Mouse (Mus musculus) left cerebral cortex, postnatal 25 days (tissue): ENCODE measurements around the gene Tln2. TPM values are rescaled to one million over a fixed set of nuclear protein-coding genes. Genes with fewer than 3 reads are reported as not detected.

ENCODE experiments used
- DNase-seq, 2 experiments: peaks; one replicate each; pipeline ENCODE4 v3.0.0; 2022; ENCODE audit warnings: low spot score in 2 of 2, mixed read lengths in 1 of 2
- intact Hi-C: fragments of 180-260 bp; cut with DNase I; formaldehyde crosslinking; loops from one replicate; pipeline ENCODE4 v1.15.1; 2025
- total RNA-seq, 2 experiments: library from RNA; stranded (reverse); gene quantifications; 2 replicates each; pipeline ENCODE4 v1.2.3; 2021

Gene Tln2
- total RNA-seq, 2 experiments from 2014 or later, result 105 to 106 TPM

DNA sequence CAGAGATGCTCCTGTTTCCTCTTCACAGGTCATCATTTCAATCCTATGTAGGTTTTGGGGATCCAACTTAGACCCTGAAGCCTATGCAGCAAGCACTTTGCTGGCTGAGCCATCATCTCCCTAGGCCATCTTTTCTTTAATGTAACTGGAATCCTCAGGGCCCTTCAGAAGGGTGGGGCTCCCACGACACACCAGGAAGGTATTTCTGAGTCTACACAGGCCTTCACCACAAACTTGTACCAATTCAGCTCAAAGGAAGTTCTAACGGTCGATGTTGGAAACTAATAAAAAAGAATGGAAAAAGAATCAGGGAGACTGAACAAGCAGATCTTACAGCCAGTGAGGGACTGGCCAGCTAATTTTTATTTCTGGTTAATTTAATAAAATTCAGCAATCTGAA lies 163.1 kb downstream of the Tln2 start:
- no peak for DNase-seq
- intact Hi-C loops, result no loop called here

DNA sequence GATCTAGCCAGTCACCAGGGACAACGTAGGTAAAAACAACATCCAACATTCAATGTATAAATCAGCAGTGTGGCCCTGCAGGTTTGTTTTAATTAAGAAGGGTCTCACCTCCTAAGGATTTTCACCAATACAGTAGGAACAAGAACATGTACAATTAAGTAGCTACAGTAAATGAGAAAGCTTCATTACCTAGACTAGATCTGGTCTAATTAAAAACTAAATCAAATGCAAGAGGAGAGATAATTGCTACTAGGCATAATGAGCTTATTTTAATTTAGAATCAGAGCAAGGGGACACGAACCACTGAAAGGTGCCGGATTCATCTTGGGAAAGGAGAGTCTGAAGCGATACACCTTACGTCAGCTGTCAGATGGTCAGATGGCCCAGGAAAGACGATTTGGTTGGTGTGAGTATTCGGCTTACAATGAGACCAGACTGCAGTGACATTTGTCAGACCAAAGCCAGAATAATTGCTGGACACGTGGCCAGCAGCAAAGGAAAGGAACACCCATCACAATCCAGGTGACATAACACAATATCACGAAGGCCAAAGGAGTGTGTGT lies 175.4 kb downstream of the Tln2 start:
- intact Hi-C loops, result no loop called here
- no peak for DNase-seq

DNA sequence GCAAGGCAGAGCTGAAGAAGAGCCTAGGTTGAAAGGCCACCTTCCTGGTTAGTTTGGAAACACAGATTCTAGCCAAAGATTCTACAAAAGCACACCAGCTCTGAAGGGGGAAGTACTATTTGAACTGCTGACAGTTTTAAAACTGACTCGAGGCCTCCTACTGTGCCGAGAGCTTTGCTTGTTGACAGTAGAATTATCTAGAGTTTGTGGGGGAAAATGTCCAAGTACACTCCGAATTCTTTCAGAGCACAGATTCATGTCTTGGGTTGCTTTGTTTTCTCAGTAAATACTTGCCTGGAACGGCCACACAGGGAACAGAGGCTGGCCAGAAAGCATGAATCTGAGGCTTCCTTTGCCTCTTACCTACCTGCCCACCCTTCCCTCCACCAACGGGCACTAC lies 179.4 kb downstream of the Tln2 start:
- DNase-seq, result peak in 1 of 2 experiments; percentile 31

DNA sequence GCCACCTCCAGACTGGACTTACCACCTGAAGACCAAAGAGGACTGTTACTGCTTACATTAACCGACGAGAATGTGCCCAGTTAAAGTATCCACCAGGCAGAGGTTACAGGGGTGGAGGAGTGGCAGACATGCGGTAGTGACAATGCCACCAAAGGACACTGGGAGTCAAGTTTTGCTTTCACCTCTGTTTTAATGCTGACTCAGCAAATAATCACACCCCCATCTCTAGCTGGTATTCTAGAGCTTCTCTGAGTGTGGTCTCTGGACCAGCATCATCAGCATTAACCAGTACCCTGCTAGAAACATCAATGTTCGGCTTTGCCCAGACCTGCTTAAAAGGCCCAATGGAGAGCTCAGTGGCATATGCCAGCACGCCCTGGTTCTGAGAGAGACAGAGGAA lies 180.7 kb downstream of the Tln2 start:
- intact Hi-C loops, result no loop called here
- DNase-seq, result no peak

More for the DNA sequence above, 179.4 kb downstream of the Tln2 start:
- intact Hi-C loops, result no loop called here

DNA sequence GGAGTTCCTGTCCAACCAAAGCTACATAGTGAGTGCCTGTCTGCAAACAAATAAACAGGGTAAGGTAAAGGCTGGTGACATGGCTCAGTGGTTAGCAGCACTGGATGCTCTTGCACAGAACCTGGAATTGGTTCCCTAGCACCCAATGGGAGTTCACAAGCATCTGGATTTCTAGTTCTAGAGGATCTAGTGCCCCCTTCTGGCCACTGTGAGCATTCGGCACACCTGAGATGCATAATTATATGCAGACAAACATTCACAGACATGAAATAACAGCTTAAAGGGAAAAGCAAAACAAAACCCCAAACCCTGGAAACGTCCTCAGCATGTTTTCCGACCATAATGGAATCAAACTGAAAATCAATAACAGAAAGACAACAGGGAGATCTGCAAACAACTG lies 191.4 kb downstream of the Tln2 start:
- intact Hi-C loops, result no loop called here
- DNase-seq, result no peak

DNA sequence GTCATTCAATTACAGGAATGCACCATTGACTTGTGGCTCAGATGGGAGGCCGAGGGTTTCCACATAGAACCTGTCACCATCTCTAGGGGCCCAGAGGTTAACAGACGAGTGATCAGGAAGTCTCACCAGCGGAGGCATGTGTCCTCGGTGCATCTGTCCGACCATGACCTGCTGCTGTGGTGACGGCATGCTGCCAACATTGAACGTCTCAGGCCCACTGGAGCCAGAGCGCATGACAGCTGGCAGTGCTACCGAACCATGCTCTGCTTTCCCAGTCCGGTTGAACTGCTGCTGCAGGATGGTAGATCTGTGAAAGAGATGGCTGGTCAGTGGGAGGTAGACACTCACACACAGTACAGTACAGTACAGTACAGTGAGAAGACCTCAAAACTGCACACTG lies 197.0 kb downstream of the Tln2 start:
- intact Hi-C loops, result no loop called here
- no peak for DNase-seq

DNA sequence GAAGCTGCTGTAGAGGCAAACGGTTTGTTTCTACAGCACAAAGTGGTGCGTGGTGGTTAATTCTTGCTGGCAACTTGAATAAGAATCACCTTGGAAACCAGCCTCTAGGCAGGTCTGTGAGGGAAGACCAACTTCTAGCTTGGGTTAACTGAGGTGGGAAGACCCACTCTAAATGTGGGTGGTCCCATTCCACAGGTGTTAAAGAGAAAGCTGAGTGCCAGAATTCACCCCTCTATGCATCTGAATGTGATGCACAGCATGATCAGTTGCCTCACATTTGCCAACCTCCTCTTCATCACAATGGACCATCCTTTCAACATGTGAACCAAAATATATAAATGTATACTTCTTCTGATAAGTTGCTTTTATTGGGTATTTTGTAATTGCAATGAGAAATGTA lies 197.4 kb downstream of the Tln2 start:
- intact Hi-C loops, result no loop called here
- DNase-seq, result no peak

DNA sequence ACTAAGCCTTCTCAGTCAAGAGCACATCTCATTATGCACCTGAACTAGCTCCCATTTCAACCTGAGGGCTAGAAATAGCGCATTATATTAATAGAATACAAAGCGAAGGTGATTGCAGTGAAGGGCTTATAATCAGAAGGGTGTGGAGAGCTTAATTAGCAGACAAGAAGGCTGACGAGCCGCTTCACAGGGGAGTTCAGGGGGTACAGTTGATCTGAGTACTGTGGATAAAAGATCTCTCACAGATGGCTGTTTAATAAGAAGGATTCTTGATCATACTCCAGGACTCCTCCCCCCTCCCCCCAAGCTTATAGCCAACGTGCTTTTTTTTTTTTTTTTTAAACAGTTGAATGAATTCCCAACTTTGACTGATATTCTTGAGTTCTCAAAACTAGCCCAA lies 198.0 kb downstream of the Tln2 start:
- DNase-seq, result no peak
- intact Hi-C loops, result no loop called here

DNA sequence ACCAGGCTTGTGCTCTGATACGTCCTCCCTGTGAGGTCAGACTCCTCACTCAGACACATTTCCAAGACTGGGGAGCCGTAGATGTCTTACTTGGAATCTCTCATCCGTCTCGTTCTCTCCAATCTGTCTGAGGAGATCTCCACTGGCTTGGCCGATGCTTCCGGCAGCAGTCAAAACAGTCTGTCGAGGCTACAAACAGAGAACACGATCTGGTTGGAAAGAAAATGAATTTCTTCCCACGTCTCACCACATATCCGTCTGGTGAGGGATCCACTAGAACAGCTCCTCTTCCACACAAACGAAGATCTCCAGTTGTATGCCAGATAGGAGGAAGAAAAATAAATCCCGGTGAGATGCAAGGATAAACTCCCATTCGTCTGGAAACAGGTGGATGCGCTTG lies 205.1 kb downstream of the Tln2 start:
- intact Hi-C loops, result no loop called here
- DNase-seq, result peak in 1 of 2 experiments; percentile 56

DNA sequence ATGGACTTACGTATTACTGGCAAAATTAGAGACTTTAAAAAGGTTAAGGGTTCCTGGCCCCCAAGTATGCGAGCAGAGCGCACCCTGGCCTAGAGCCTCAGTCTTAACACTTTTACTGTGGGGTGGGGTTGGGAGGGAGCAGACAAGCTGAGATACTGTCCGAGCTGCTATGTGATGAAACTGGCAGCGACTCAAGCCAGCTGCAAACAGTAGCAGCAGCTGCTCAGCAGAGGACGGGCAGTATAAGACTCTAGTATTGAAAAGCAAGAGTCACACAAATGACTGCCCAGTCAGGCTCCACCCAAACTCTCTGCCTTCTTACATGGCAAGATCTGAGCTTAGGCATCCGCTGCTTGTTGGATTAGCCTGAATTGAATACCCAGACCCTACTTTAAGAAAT lies 206.1 kb downstream of the Tln2 start:
- DNase-seq, result peak in 1 of 2 experiments; percentile 9
- intact Hi-C loops, result no loop called here

DNA sequence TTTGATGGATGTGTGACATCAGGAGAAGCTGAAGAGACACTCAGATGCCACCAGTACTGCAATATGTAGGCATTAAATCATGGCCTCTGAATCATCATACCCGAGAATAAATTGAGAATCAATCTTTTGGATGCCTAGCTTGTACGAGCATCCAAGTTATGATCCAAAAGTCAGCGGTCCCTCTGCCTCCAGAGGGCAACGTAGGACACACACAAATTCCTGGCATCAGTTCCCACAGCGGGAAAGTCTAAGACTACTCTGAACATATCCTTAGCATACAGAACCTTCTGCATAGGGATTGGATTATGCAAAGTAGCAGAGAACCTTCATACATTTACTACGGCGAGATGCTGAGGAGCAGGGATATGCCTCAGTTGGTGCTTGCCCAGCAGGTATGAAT lies 210.5 kb downstream of the Tln2 start:
- DNase-seq, result no peak

DNA sequence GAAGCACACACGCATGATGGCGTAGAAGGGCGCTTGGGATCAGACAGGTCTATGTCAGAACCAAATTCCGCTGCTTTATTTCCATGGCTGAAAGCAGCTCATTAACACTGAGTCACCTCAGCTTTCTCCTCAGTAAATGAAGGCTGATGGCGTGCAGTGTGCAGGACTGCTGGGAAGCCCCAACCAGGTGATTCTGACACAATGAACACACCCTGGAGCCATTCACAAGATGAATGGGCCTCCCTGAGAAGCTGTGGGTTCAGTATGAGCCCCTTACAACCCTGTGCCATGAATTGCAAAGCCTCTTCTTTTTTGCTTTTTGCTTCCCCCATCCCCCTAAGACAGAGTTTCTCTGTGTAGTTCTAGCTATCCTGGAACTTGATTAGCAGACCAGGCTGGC lies 212.3 kb downstream of the Tln2 start:
- intact Hi-C loops, result no loop called here
- no peak for DNase-seq

More for the DNA sequence above, 210.5 kb downstream of the Tln2 start:
- intact Hi-C loops, result no loop called here

DNA sequence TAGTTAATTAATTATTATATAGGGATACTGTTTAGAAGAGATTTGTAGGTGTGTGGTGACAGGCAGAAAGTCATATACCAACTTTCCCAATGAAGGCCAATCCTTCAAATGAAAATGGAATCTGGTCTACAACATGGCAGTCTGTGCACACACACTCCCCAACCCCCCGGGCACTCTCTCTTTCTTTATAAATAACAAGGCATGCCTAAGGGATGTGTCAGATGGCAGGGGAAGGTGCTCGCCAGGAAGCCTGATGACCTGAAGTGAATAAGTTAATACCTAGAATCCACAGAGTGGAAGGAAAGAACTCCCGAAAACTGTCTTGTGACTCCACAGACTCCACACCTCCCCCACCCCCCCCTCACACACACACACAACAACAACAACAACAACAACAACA lies 228.2 kb downstream of the Tln2 start:
- no peak for DNase-seq
- intact Hi-C loops, result no loop called here

DNA sequence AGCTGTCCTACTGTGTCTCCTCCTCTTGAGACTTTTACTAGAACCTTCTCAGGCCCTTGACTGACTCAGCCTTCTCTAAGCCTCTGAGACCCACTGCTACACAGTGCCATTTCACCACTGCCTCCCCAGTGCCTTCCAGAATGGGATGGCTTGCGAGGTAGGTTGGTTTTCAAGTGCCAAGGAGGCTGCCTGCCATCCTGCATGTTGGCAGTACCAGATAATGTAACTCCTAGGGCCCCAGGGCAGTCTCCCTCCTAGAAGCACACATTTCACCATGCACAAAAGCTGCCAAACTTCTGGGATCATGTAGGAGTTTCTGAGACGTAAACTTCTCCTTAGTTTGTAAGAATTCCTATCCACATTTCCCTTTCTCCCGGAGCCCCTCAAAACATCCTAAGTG lies 231.1 kb downstream of the Tln2 start:
- DNase-seq, result no peak
- intact Hi-C loops, result no loop called here

DNA sequence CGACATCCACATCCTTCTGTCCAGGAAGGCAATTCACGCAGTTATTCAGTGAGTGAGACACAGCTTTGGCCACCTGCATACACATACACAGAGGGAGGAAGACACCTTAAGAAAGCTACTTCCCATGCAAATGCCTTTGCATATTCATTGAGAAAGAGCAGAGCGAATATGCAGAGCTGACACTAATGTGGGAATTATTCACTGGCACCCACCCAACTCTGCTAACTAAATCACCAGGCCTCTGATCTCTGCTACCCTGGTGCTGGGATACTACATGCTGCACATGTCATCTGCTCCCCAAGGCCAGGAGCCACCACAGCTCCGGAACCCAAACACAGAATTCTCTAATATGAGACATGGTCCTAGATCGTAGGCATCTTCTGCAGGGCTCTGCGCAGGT lies 237.6 kb downstream of the Tln2 start:
- intact Hi-C loops, result no loop called here
- no peak for DNase-seq

DNA sequence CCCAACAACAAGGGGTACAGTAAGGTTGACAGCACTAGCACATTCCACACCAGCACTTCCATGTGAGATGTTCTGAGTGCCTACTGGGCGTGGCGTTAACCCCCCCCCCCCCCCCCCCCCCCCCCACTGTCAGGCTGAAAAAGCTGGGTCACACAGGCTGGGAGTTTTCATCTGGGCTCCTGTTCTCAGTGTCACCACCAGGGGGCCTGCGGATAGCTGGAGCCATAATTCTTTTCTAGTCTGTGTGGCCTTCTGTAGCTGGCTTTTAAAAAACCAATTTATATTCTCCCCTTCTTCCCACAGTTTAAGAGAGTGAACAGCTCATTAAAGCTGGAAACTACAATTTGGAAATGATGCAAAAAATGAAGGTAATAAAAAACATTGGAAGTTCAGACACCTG lies 244.1 kb downstream of the Tln2 start:
- peak; percentile 41 to 42 for DNase-seq
- intact Hi-C loops, result no loop called here

DNA sequence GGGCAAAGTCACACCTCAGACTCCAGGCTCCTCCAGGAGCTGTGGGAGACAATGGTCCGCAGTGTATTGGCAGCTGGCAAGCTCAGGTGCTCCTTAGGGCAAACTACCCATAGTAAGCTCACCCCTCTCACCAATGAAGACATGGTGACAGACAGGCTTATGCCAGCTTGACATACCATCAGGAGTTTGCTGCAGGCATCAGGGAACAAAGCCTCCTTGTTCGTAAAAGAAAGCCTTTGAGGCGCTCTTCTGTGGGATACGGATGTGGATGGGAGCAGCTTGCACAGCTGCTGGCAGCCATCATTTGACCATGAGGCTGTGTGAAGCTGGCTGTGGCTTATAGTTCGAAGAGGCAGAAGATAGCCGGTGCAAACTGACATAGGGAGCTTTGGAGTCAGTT lies 254.5 kb downstream of the Tln2 start:
- intact Hi-C loops, result no loop called here
- DNase-seq, result no peak

DNA sequence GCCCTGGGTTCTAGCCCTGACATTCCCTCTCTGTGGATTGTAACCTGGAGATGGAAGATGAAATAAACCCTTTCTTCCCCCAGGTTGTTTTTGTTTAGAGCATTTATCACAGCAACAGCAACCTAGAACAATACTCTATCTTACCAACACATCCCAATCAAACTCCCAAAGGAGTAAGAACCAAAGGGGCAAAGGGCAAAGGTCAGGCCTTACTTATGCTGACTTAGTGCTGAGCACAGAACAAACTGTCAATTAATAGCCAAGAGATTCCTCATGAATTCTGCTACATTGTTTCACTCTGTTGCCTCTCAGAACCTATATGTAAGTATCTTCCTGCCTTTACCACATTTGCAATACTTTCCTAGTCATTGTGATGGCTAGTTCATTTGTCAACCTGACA lies 255.5 kb downstream of the Tln2 start:
- intact Hi-C loops, result no loop called here
- DNase-seq, result no peak

DNA sequence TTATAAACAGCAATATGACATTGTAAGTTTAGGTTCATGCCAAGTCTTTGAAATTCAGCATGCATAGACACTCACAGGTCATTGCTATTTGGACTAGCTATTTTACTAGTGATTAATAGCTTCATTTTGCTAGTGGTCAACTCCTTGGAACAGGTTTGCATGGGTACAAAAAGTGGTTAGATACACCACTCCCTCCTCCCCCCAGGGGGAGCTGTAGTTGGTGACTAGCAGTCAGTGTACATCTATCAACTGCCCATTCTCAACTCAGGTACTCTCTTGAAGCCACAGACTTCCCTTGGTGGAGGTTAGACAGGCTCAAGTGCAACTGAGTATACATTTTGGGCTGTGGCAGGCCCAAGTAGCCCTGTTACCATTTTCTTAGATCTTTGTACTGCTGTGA lies 256.5 kb downstream of the Tln2 start:
- intact Hi-C loops, result no loop called here
- no peak for DNase-seq

DNA sequence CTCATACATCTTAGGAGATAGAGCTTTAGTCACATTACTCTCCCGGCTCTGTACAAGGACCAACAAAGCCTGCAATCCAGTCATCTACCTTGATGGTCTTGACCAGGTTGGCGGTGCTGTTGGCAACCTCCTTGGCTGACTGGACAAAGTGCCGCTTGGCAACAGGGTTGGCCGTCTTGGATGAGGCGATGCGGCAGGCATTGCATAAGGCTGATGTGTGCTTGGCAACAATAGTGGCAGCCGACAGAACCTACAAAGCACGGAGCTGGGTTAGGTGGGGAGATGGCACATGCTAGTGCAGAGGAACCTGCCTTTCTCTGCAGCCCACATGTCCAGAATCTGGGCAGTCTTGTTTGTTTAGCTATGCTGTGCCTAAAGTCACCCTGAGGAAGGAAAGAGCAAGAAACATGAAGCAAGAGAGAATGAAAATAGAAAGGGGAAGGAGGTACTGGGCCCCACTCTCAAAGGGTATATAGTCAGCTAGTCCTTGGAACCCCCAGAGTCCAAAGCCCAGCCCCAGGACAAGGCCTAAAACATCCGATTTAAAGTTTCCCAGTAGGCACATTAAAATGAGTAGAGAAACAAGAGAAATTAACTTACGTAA lies 257.0 kb downstream of the Tln2 start:
- DNase-seq, result no peak
- intact Hi-C loops, result no loop called here

DNA sequence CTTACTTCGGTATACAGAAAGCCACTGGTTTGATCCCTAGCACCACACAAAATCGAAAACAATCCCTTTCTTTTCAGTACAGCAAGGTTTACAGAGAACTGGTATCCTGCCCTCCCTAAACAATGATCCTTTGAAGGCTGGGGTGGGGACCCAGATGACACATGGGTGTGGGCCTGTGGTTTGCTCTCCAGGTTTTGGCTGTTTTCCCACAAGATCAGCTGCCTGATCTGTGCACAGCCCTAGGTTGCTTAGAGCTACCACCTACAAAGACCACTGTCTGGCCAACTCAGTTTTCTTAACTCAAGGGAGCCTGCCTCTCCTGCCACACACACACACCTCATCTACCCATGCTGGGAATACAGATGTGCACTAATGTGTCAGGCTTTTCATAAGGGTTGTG lies 257.9 kb downstream of the Tln2 start:
- no peak for DNase-seq
- intact Hi-C loops, result no loop called here

DNA sequence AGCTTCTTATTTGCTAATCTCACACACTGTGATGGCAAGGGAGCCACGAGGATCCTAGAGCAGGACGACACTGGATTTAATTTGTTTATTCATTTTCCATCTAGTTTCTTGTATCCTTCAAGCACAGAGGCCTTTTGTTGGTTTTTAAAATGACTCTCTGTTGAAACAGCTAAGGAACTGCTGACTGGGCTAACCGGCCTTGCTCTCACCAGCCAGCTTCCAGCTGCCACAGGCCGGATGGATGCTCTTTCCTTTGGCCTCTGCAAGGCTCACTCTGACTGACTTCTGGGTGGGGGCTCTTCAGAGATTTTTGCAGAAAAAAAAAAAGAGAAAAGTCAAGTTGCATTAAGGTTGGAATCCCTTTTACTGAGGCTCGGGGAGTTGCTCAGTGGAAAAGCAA lies 258.7 kb downstream of the Tln2 start:
- intact Hi-C loops, result no loop called here
- no peak for DNase-seq
